In genomic region chr14:23564474-23564873, GRCm38 (mm10) we compare ENCODE assay signal across 28 mouse cellular contexts.
DNase-seq lines count a peak whose midpoint lies in the region; ATAC-seq lines count a peak whose summit lies in the region.
"Had no signal": no experiment of that assay in that cellular context is flagged by ENCODE, and none has a peak within 500 bp of the region (broad histone marks: within the 10 kb centered on the region; RNA-seq: fewer than 3 reads in every experiment).

No protein-coding gene starts in this region.

- 45% methylated on average over 7 of the region's 7 CpGs for WGBS in hindbrain, embryonic 15.5 days
- 49% methylated on average over 7 of the region's 7 CpGs for WGBS in hindbrain, embryonic 13.5 days
- WGBS in midbrain, embryonic 15.5 days, result 43% methylated on average over 7 of the region's 7 CpGs
- 40% methylated on average over 7 of the region's 7 CpGs for WGBS in midbrain, embryonic 13.5 days

- H3K27me3 ChIP-seq in hindbrain, embryonic 15.5 days, result no peaks in the 10 kb centered on the region
- H3K27me3 ChIP-seq in hindbrain, embryonic 13.5 days, result no peaks in the 10 kb centered on the region
- H3K27me3 ChIP-seq in midbrain, embryonic 15.5 days (replicated peaks), result no peaks in the 10 kb centered on the region
- H3K27me3 ChIP-seq in midbrain, embryonic 13.5 days, result no peaks in the 10 kb centered on the region
- H3K27me3 ChIP-seq: CH12.LX; embryonic facial prominence, embryonic 13.5 days; embryonic facial prominence, embryonic 15.5 days had no signal

- H3K27ac ChIP-seq in hindbrain, embryonic 15.5 days (replicated peaks), result no peak overlapping the region
- H3K27ac ChIP-seq in hindbrain, embryonic 13.5 days, result no peak overlapping the region
- 0 out of 2 replicates have a peak overlapping the region, but pooled peaks have one; percentile 18 for H3K27ac ChIP-seq in midbrain, embryonic 15.5 days
- no peak overlapping the region for H3K27ac ChIP-seq in midbrain, embryonic 13.5 days
- H3K27ac ChIP-seq: embryonic facial prominence, embryonic 13.5 days; embryonic facial prominence, embryonic 15.5 days; forebrain, embryonic 10.5 days; forebrain, embryonic 12.5 days had no signal

- H3K36me3 ChIP-seq in hindbrain, embryonic 15.5 days, result no peaks in the 10 kb centered on the region
- H3K36me3 ChIP-seq in hindbrain, embryonic 13.5 days, result no peaks in the 10 kb centered on the region
- H3K36me3 ChIP-seq in midbrain, embryonic 15.5 days (replicated peaks), result no peaks in the 10 kb centered on the region
- H3K36me3 ChIP-seq in midbrain, embryonic 13.5 days, result no peaks in the 10 kb centered on the region
- H3K36me3 ChIP-seq: embryonic facial prominence, embryonic 13.5 days; embryonic facial prominence, embryonic 15.5 days; forebrain, embryonic 10.5 days; forebrain, embryonic 12.5 days; G1E had no signal

- 0 out of 2 replicates have a peak, but pooled peaks have one; percentile 27 for ATAC-seq in hindbrain, embryonic 15.5 days (ENCODE audit: low FRiP score, low read depth)
- ATAC-seq in hindbrain, embryonic 13.5 days (ENCODE audit: low FRiP score), result no peak
- ATAC-seq in midbrain, embryonic 15.5 days (replicated peaks), result no peak
- ATAC-seq in midbrain, embryonic 13.5 days, result no peak
- ATAC-seq: CD4-positive, CD25-positive, alpha-beta regulatory T cell, adult 4 months; forebrain, embryonic 14.5 days; forebrain, embryonic 16.5 days had no signal

- no peaks in the 10 kb centered on the region for H3K9me3 ChIP-seq in hindbrain, embryonic 15.5 days
- no peaks in the 10 kb centered on the region for H3K9me3 ChIP-seq in hindbrain, embryonic 13.5 days
- H3K9me3 ChIP-seq in midbrain, embryonic 15.5 days, result no peaks in the 10 kb centered on the region
- no peaks in the 10 kb centered on the region for H3K9me3 ChIP-seq in midbrain, embryonic 13.5 days
- H3K9me3 ChIP-seq: embryonic facial prominence, embryonic 13.5 days; embryonic facial prominence, embryonic 15.5 days; forebrain, embryonic 10.5 days; forebrain, embryonic 12.5 days; G1E had no signal

- DNase-seq in MN1 (ENCODE audit: low spot score), result peak; percentile 25
- peak; percentile 16 for DNase-seq in retina, embryonic 14.5 days (ENCODE audit: low spot score)
- no peak for DNase-seq in adrenal gland, postnatal 25 days
- DNase-seq in cerebellum, postnatal 36 days, result no peak
- DNase-seq: adrenal gland, adult 2 months; adrenal gland, postnatal 10 days; adrenal gland, postnatal 36 days; B cell, adult 2 months; cerebellum, adult 11-12 months; cerebellum, adult 2 months; cerebellum, adult 9-10 months; cerebellum, postnatal 10 days; cerebellum, postnatal 25 days; embryo, embryonic 11 days had no signal

- peaks cover 17% of the 10 kb centered on the region for H3K4me1 ChIP-seq in hindbrain, embryonic 15.5 days (replicated peaks)
- 0 out of 2 replicates have a peak, but pooled peaks cover 12% of the 10 kb centered on the region for H3K4me1 ChIP-seq in hindbrain, embryonic 13.5 days (replicated peaks)
- peaks cover 7% of the 10 kb centered on the region for H3K4me1 ChIP-seq in midbrain, embryonic 15.5 days
- peaks cover 7% of the 10 kb centered on the region; the same call in 1 of the 2 replicates for H3K4me1 ChIP-seq in midbrain, embryonic 13.5 days (replicated peaks)
- H3K4me1 ChIP-seq: embryonic facial prominence, embryonic 13.5 days; embryonic facial prominence, embryonic 15.5 days had no signal

- no peak overlapping the region for H3K4me3 ChIP-seq in hindbrain, embryonic 15.5 days
- H3K4me3 ChIP-seq in hindbrain, embryonic 13.5 days, result no peak overlapping the region
- H3K4me3 ChIP-seq in midbrain, embryonic 15.5 days, result no peak overlapping the region
- H3K4me3 ChIP-seq in midbrain, embryonic 13.5 days (replicated peaks), result no peak overlapping the region
- H3K4me3 ChIP-seq: embryonic facial prominence, embryonic 13.5 days; embryonic facial prominence, embryonic 15.5 days; erythroblast, embryonic 14.5 days; forebrain, embryonic 10.5 days; forebrain, embryonic 12.5 days had no signal

- H3K4me2 ChIP-seq in hindbrain, embryonic 15.5 days, result no peak overlapping the region
- no peak overlapping the region for H3K4me2 ChIP-seq in hindbrain, embryonic 13.5 days
- H3K4me2 ChIP-seq in midbrain, embryonic 15.5 days, result no peak overlapping the region
- H3K4me2 ChIP-seq in midbrain, embryonic 13.5 days (replicated peaks), result no peak overlapping the region
- H3K4me2 ChIP-seq: embryonic facial prominence, embryonic 13.5 days; embryonic facial prominence, embryonic 15.5 days; forebrain, embryonic 12.5 days had no signal

- no peak overlapping the region for H3K9ac ChIP-seq in hindbrain, embryonic 15.5 days
- H3K9ac ChIP-seq in hindbrain, embryonic 13.5 days, result no peak overlapping the region
- no peak overlapping the region for H3K9ac ChIP-seq in midbrain, embryonic 15.5 days
- no peak overlapping the region for H3K9ac ChIP-seq in midbrain, embryonic 13.5 days (replicated peaks)
- H3K9ac ChIP-seq: embryonic facial prominence, embryonic 13.5 days; embryonic facial prominence, embryonic 15.5 days; forebrain, embryonic 12.5 days had no signal

Comparison
In these comparisons a context has a peak if more than half of its experiments do, and no peak if none do; other contexts are left out.
1. DNase-seq: peak in MN1 (single experiment) and retina, embryonic 14.5 days (single experiment); none in adrenal gland, postnatal 25 days (single experiment) and cerebellum, postnatal 36 days (0 of 2).